Mouse (Mus musculus): Measurements from ENCODE around the gene Rhobtb1. TPM values are rescaled to one million over a fixed set of nuclear protein-coding genes. Genes with fewer than 3 reads are reported as not detected.
A peak's percentile ranks its signal among the peaks of the same experiment; 100 is the strongest.

Rhobtb1 gene
- polyA plus RNA-seq, 1 experiment from 2014 or later, result 11.3 TPM

- H3K9me3 ChIP-seq (ENCODE audit: control insufficient read depth, low read length), result no peaks in the 10 kb centered on the region
- H3K4me1 ChIP-seq (ENCODE audit: control insufficient read depth, insufficient read depth, low read length), result no peaks in the 10 kb centered on the region
- no peaks in the 10 kb centered on the region for H3K36me3 ChIP-seq (ENCODE audit: control insufficient read depth, insufficient read depth, low read length)
- H3K27me3 ChIP-seq (replicated peaks; ENCODE audit: control insufficient read depth, insufficient read depth, low read length), result no peaks in the 10 kb centered on the region
- H3K27ac ChIP-seq (ENCODE audit: low read length), result no peak overlapping the region
- H3K4me3 ChIP-seq (ENCODE audit: low read length), result no peak overlapping the region
- no peak overlapping the region for H3K9ac ChIP-seq (ENCODE audit: low read depth, low read length)
- peak overlapping the region; percentile 5; the same call in 1 of the 2 replicates for H3K4me2 ChIP-seq (ENCODE audit: low read depth, low read length)
- WGBS, result 48% methylated on average over 8 of the region's 8 CpGs
- peak; percentile 67 for ATAC-seq
Measured at GRCm38 (mm10) chr10:69327362-69327761, 176.1 kb downstream of the Rhobtb1 start.

- ATAC-seq, result peak; percentile 34; the same call in 1 of the 2 replicates
- WGBS, result 77% methylated on average over 12 of the region's 12 CpGs
- Histone ChIP-seq H3K4me3 (ENCODE audit: low read length) (no peak overlapping the region), H3K9me3 (ENCODE audit: control insufficient read depth, low read length) (no peaks in the 10 kb centered on the region), H3K36me3 (ENCODE audit: control insufficient read depth, insufficient read depth, low read length) (no peaks in the 10 kb centered on the region), H3K4me1 (ENCODE audit: control insufficient read depth, insufficient read depth, low read length) (no peaks in the 10 kb centered on the region), H3K4me2 (ENCODE audit: low read depth, low read length) (no peak overlapping the region), H3K9ac (ENCODE audit: low read depth, low read length) (no peak overlapping the region), H3K27ac (ENCODE audit: low read length) (no peak overlapping the region), H3K27me3 (replicated peaks; ENCODE audit: control insufficient read depth, insufficient read depth, low read length) (no peaks in the 10 kb centered on the region)
Measured at GRCm38 (mm10) chr10:69328029-69328655, 176.9 kb downstream of the Rhobtb1 start.

GRCm38 (mm10) chr10:69328656-69329046, 177.4 kb downstream of the Rhobtb1 start:
- no peaks in the 10 kb centered on the region for H3K36me3 ChIP-seq (ENCODE audit: control insufficient read depth, insufficient read depth, low read length)
- peak; percentile 57; the same call in 1 of the 2 replicates for ATAC-seq
- H3K27ac ChIP-seq (ENCODE audit: low read length), result no peak overlapping the region
- 57% methylated on average over 4 of the region's 4 CpGs for WGBS
- H3K4me2 ChIP-seq (ENCODE audit: low read depth, low read length), result no peak overlapping the region
- H3K9ac ChIP-seq (ENCODE audit: low read depth, low read length), result no peak overlapping the region
- H3K9me3 ChIP-seq (ENCODE audit: control insufficient read depth, low read length), result no peaks in the 10 kb centered on the region
- H3K4me1 ChIP-seq (ENCODE audit: control insufficient read depth, insufficient read depth, low read length), result no peaks in the 10 kb centered on the region
- H3K27me3 ChIP-seq (replicated peaks; ENCODE audit: control insufficient read depth, insufficient read depth, low read length), result no peaks in the 10 kb centered on the region
- no peak overlapping the region for H3K4me3 ChIP-seq (ENCODE audit: low read length)

GRCm38 (mm10) chr10:69331231-69331630, 180.0 kb downstream of the Rhobtb1 start:
- H3K27me3 ChIP-seq (replicated peaks; ENCODE audit: control insufficient read depth, insufficient read depth, low read length), result no peaks in the 10 kb centered on the region
- H3K4me2 ChIP-seq (ENCODE audit: low read depth, low read length), result no peak overlapping the region
- H3K9me3 ChIP-seq (ENCODE audit: control insufficient read depth, low read length), result no peaks in the 10 kb centered on the region
- WGBS, result 72% methylated on average over 6 of the region's 6 CpGs
- H3K27ac ChIP-seq (ENCODE audit: low read length), result no peak overlapping the region
- H3K4me1 ChIP-seq (ENCODE audit: control insufficient read depth, insufficient read depth, low read length), result 0 out of 2 replicates have a peak, but pooled peaks cover 3% of the 10 kb centered on the region
- H3K4me3 ChIP-seq (ENCODE audit: low read length), result no peak overlapping the region
- no peak for ATAC-seq
- no peak overlapping the region for H3K9ac ChIP-seq (ENCODE audit: low read depth, low read length)
- peaks cover under 1% of the 10 kb centered on the region; the same call in 1 of the 2 replicates for H3K36me3 ChIP-seq (ENCODE audit: control insufficient read depth, insufficient read depth, low read length)

- 0 out of 2 replicates have a peak, but pooled peaks cover 3% of the 10 kb centered on the region for H3K4me1 ChIP-seq (ENCODE audit: control insufficient read depth, insufficient read depth, low read length)
- no peak overlapping the region for H3K27ac ChIP-seq (ENCODE audit: low read length)
- WGBS, result 87% methylated on average over 11 of the region's 11 CpGs
- no peaks in the 10 kb centered on the region for H3K9me3 ChIP-seq (ENCODE audit: control insufficient read depth, low read length)
- H3K36me3 ChIP-seq (ENCODE audit: control insufficient read depth, insufficient read depth, low read length), result peaks cover 8% of the 10 kb centered on the region
- no peak for ATAC-seq
- no peak overlapping the region for H3K4me3 ChIP-seq (ENCODE audit: low read length)
- no peaks in the 10 kb centered on the region for H3K27me3 ChIP-seq (replicated peaks; ENCODE audit: control insufficient read depth, insufficient read depth, low read length)
- H3K9ac ChIP-seq (ENCODE audit: low read depth, low read length), result no peak overlapping the region
- H3K4me2 ChIP-seq (ENCODE audit: low read depth, low read length), result no peak overlapping the region
Measured at GRCm38 (mm10) chr10:69333212-69333611, 182.0 kb downstream of the Rhobtb1 start.

- WGBS, result 57% methylated on average over 16 of the region's 16 CpGs
Measured at GRCm38 (mm10) chr10:69334271-69335194, 183.3 kb downstream of the Rhobtb1 start.

GRCm38 (mm10) chr10:69335195-69335536, 183.9 kb downstream of the Rhobtb1 start:
- peaks cover 15% of the 10 kb centered on the region for H3K36me3 ChIP-seq (ENCODE audit: control insufficient read depth, insufficient read depth, low read length)
- H3K4me3 ChIP-seq (ENCODE audit: low read length), result no peak overlapping the region
- 52% methylated on average over 7 of the region's 7 CpGs for WGBS
- 0 out of 2 replicates have a peak, but pooled peaks cover 3% of the 10 kb centered on the region for H3K4me1 ChIP-seq (ENCODE audit: control insufficient read depth, insufficient read depth, low read length)
- no peaks in the 10 kb centered on the region for H3K9me3 ChIP-seq (ENCODE audit: control insufficient read depth, low read length)
- H3K27me3 ChIP-seq (replicated peaks; ENCODE audit: control insufficient read depth, insufficient read depth, low read length), result no peaks in the 10 kb centered on the region
- ATAC-seq, result no peak
- no peak overlapping the region for H3K4me2 ChIP-seq (ENCODE audit: low read depth, low read length)
- H3K27ac ChIP-seq (ENCODE audit: low read length), result peak overlapping the region; percentile 64
- peak overlapping the region; percentile 10; the same call in 1 of the 2 replicates for H3K9ac ChIP-seq (ENCODE audit: low read depth, low read length)

More at GRCm38 (mm10) chr10:69334271-69335194, 183.3 kb downstream of the Rhobtb1 start:
- peaks cover 9% of the 10 kb centered on the region for H3K36me3 ChIP-seq (ENCODE audit: control insufficient read depth, insufficient read depth, low read length)
- 0 out of 2 replicates have a peak, but pooled peaks cover 3% of the 10 kb centered on the region for H3K4me1 ChIP-seq (ENCODE audit: control insufficient read depth, insufficient read depth, low read length)
- ATAC-seq, result peak; percentile 55; the same call in 1 of the 2 replicates
- H3K9me3 ChIP-seq (ENCODE audit: control insufficient read depth, low read length), result no peaks in the 10 kb centered on the region
- H3K4me2 ChIP-seq (ENCODE audit: low read depth, low read length), result no peak overlapping the region
- peak overlapping the region; percentile 66 for H3K27ac ChIP-seq (ENCODE audit: low read length)
- no peaks in the 10 kb centered on the region for H3K27me3 ChIP-seq (replicated peaks; ENCODE audit: control insufficient read depth, insufficient read depth, low read length)
- no peak overlapping the region for H3K9ac ChIP-seq (ENCODE audit: low read depth, low read length)
- H3K4me3 ChIP-seq (ENCODE audit: low read length), result no peak overlapping the region

GRCm38 (mm10) chr10:69335611-69336010, 184.4 kb downstream of the Rhobtb1 start:
- Histone ChIP-seq H3K27ac (ENCODE audit: low read length) (peak overlapping the region; percentile 64), H3K27me3 (replicated peaks; ENCODE audit: control insufficient read depth, insufficient read depth, low read length) (no peaks in the 10 kb centered on the region), H3K4me1 (ENCODE audit: control insufficient read depth, insufficient read depth, low read length) (0 out of 2 replicates have a peak, but pooled peaks cover 3% of the 10 kb centered on the region), H3K4me2 (ENCODE audit: low read depth, low read length) (no peak overlapping the region), H3K36me3 (ENCODE audit: control insufficient read depth, insufficient read depth, low read length) (peaks cover 19% of the 10 kb centered on the region), H3K9me3 (ENCODE audit: control insufficient read depth, low read length) (no peaks in the 10 kb centered on the region), H3K4me3 (ENCODE audit: low read length) (no peak overlapping the region), H3K9ac (ENCODE audit: low read depth, low read length) (peak overlapping the region; percentile 10; the same call in 1 of the 2 replicates)
- ATAC-seq, result no peak
- 80% methylated on average over 4 of the region's 4 CpGs for WGBS

GRCm38 (mm10) chr10:69336219-69336618, 185.0 kb downstream of the Rhobtb1 start:
- no peak overlapping the region for H3K4me3 ChIP-seq (ENCODE audit: low read length)
- H3K9me3 ChIP-seq (ENCODE audit: control insufficient read depth, low read length), result no peaks in the 10 kb centered on the region
- H3K4me1 ChIP-seq (ENCODE audit: control insufficient read depth, insufficient read depth, low read length), result 0 out of 2 replicates have a peak, but pooled peaks cover 3% of the 10 kb centered on the region
- H3K27ac ChIP-seq (ENCODE audit: low read length), result no peak overlapping the region
- no peak overlapping the region for H3K9ac ChIP-seq (ENCODE audit: low read depth, low read length)
- WGBS, result 85% methylated on average over 11 of the region's 11 CpGs
- no peak for ATAC-seq
- peaks cover 21% of the 10 kb centered on the region for H3K36me3 ChIP-seq (ENCODE audit: control insufficient read depth, insufficient read depth, low read length)
- no peaks in the 10 kb centered on the region for H3K27me3 ChIP-seq (replicated peaks; ENCODE audit: control insufficient read depth, insufficient read depth, low read length)
- no peak overlapping the region for H3K4me2 ChIP-seq (ENCODE audit: low read depth, low read length)
